Mouse (Mus musculus) adrenal gland, adult (tissue): Measurements from ENCODE around the gene Rph3a.
A peak's percentile ranks its signal among the peaks of the same experiment; 100 is the strongest.

ENCODE experiments used
- DNase-seq, 2 experiments: peaks; one replicate each; pipeline ENCODE4 v3.0.0; 2022 to 2023; ENCODE audit warnings: low spot score in 1 of 2; ENCODE audit not compliant: inconsistent age in 2 of 2

The Rph3a gene

GRCm38 (mm10) chr5:121009811-121010569 is at the start of gene Rph3a:
Rph3a (minus strand) TSS chr5:121010092.
- no peak for DNase-seq

GRCm38 (mm10) chr5:121058261-121058660 is 48.4 kb upstream of the Rph3a start:
- no peak for DNase-seq

- no peak for DNase-seq
Measured at GRCm38 (mm10) chr5:121053886-121054285, 44.0 kb upstream of the Rph3a start.

- no peak for DNase-seq
Measured at GRCm38 (mm10) chr5:121041791-121042190, 31.9 kb upstream of the Rph3a start.

- DNase-seq = no peak
Measured at GRCm38 (mm10) chr5:121039465-121039864, 29.6 kb upstream of the Rph3a start.

GRCm38 (mm10) chr5:121030161-121030560 is 20.3 kb upstream of the Rph3a start:
- no peak for DNase-seq

GRCm38 (mm10) chr5:121019505-121019904 is 9.6 kb upstream of the Rph3a start:
- no peak for DNase-seq

GRCm38 (mm10) chr5:121017699-121018098 is 7.8 kb upstream of the Rph3a start:
- DNase-seq = no peak

- DNase-seq = peak in 1 of 2 experiments; percentile 21
Measured at GRCm38 (mm10) chr5:121016405-121016804, 6.5 kb upstream of the Rph3a start.

- DNase-seq = no peak
Measured at GRCm38 (mm10) chr5:121014496-121014895, 4.6 kb upstream of the Rph3a start.

- DNase-seq = no peak
Measured at GRCm38 (mm10) chr5:121011962-121012361, 2.1 kb upstream of the Rph3a start.

- peak; percentile 44 to 81 for DNase-seq
Measured at GRCm38 (mm10) chr5:121009406-121009805, 486 bp downstream of the Rph3a start.

- DNase-seq = no peak
Measured at GRCm38 (mm10) chr5:121008411-121009239, 1.3 kb downstream of the Rph3a start.

- DNase-seq = no peak
Measured at GRCm38 (mm10) chr5:121007563-121007962, 2.3 kb downstream of the Rph3a start.

- no peak for DNase-seq
Measured at GRCm38 (mm10) chr5:121007130-121007529, 2.8 kb downstream of the Rph3a start.

GRCm38 (mm10) chr5:121006176-121006575 is 3.7 kb downstream of the Rph3a start:
- no peak for DNase-seq

GRCm38 (mm10) chr5:121003781-121004180 is 6.1 kb downstream of the Rph3a start:
- DNase-seq = no peak

- peak in 1 of 2 experiments; percentile 48 for DNase-seq
Measured at GRCm38 (mm10) chr5:120999573-120999972, 10.3 kb downstream of the Rph3a start.

- DNase-seq = no peak
Measured at GRCm38 (mm10) chr5:120988373-120988772, 21.5 kb downstream of the Rph3a start.

GRCm38 (mm10) chr5:120983029-120983428 is 26.9 kb downstream of the Rph3a start:
- no peak for DNase-seq

GRCm38 (mm10) chr5:120981211-120981610 is 28.7 kb downstream of the Rph3a start:
- DNase-seq = no peak

GRCm38 (mm10) chr5:120980116-120980515 is 29.8 kb downstream of the Rph3a start:
- DNase-seq = no peak
